In the genomic region with DNA sequence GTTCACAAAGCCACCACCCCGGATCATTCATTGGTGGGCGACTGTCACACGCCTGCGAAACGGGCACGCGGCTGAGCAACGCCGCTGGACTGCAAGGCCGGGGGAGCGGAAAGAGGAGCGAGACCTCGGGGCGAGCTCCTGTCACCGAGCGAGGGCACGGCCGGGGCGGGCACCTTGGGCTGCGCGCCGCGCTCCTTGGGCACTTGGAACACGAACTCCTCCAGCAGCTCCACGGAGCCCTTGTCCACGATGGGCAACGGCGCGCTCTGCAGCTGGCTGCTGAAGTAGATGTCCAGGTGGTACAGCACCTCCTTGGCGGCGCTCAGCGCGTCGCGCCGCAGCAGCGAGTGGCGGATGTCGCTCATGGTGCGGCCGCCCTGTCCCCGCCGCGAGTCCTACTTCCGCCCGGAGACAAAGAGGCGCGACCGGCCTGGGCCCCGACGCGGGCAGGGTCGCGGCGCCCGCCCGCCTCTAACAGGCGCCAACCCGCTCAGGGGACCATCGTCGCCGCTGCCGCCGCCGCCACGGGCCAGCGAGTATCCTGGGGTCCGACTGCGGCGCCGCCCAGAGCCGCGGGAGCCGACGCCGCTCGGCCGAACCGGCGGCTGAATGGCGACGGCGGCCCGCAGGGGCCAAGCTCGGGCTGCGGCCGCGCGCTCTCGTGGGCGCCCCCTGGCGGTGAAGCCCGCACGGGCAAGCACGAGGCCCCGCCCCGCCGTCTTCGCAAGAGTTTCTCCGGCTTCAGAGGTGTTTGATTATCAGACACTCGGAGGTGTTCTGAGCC, we compare ENCODE assay signal across 8 mouse cellular contexts. TPM values are rescaled to one million over a fixed set of nuclear protein-coding genes. Genes with fewer than 3 reads are reported as not detected.
A peak's percentile ranks its signal among the peaks of the same experiment; 100 is the strongest.
DNase-seq lines count a peak whose midpoint lies in the region; ATAC-seq and TF ChIP-seq lines count a peak whose summit lies in the region.

A gene (minus strand): TSS at position 631 of the 784 bp plus-strand sequence.

- peak within 1 kb of the TSS; percentile 88 for H3K4me2 ChIP-seq in forebrain, embryonic 15.5 days (replicated peaks)
- peak within 1 kb of the TSS; percentile 91 for H3K4me2 ChIP-seq in lung, embryonic 14.5 days

- ATAC-seq in forebrain, embryonic 15.5 days (replicated peaks), result peak; percentile 86
- ATAC-seq in lung, embryonic 14.5 days (ENCODE audit: insufficient read depth), result peak; percentile 85

- peak; percentile 86 for TF ChIP-seq CTCF in layer of hippocampus, adult 2 months (conservative IDR thresholded peaks at IDR 0.05)
- peak; percentile 66 for TF ChIP-seq CTCF in lung, embryonic 14.5 days (IDR thresholded peaks at IDR 0.05; ENCODE audit: low read depth)
- TF ChIP-seq CTCF in olfactory bulb, adult 2 months (IDR thresholded peaks at IDR 0.05; ENCODE audit: insufficient read depth, low read depth, low read length), result peak; percentile 96
- TF ChIP-seq CTCF in thymus, adult 2 months (IDR thresholded peaks at IDR 0.05; ENCODE audit: borderline replicate concordance, control insufficient read depth, extremely low read depth, insufficient read depth, low read length, poor library complexity), result peak; percentile 97

- peak within 1 kb of the TSS; percentile 99 for H3K4me3 ChIP-seq in forebrain, embryonic 15.5 days
- peak within 1 kb of the TSS; percentile 97 for H3K4me3 ChIP-seq in layer of hippocampus, adult 2 months
- H3K4me3 ChIP-seq in lung, embryonic 14.5 days (ENCODE audit: low read depth, low read length), result peak within 1 kb of the TSS; percentile 79
- H3K4me3 ChIP-seq in olfactory bulb, adult 2 months (ENCODE audit: insufficient read depth, low read depth, low read length), result peak within 1 kb of the TSS; percentile 82
- peak within 1 kb of the TSS; percentile 94 for H3K4me3 ChIP-seq in thymus, adult 2 months (ENCODE audit: control insufficient read depth, insufficient read depth, low read length)

- peak; percentile 80 for DNase-seq in ES-CJ7 (ENCODE audit: low read depth, low spot score)
- DNase-seq in cerebellum, adult 11 months, result peak; percentile 88
- peak; percentile 68 for DNase-seq in heart, postnatal 25 days (ENCODE audit: low spot score)
- peak; percentile 79 to 92 for DNase-seq in layer of hippocampus, adult 2 months (ENCODE audit: low spot score in 2 of 2)
- DNase-seq in lung, embryonic 14.5 days, result peak; percentile 94
- DNase-seq in thymus, adult 2 months, result peak; percentile 88

- under 1% methylated on average over 101 of the region's 101 CpGs for WGBS in forebrain, embryonic 15.5 days
- WGBS in lung, embryonic 14.5 days, result under 1% methylated on average over 81 of the region's 101 CpGs
- under 1% methylated on average over 101 of the region's 101 CpGs for WGBS in olfactory bulb, adult 2 months
- under 1% methylated on average over 101 of the region's 101 CpGs for WGBS in thymus, adult 2 months

- H3K9me3 ChIP-seq in forebrain, embryonic 15.5 days, result no peaks in the 10 kb centered on the region
- H3K9me3 ChIP-seq in lung, embryonic 14.5 days (ENCODE audit: low read depth, low read length), result no peaks in the 10 kb centered on the region

- TF ChIP-seq POLR2A in olfactory bulb, adult 2 months (IDR thresholded peaks at IDR 0.05; ENCODE audit: insufficient read depth, low read depth, low read length), result peak; percentile 84
- TF ChIP-seq POLR2A in thymus, adult 2 months (IDR thresholded peaks at IDR 0.05; ENCODE audit: control insufficient read depth, extremely low read depth, insufficient read depth, low read length, poor library complexity), result peak; percentile 87

- H3K9ac ChIP-seq in forebrain, embryonic 15.5 days (replicated peaks), result peak within 1 kb of the TSS; percentile 99
- H3K9ac ChIP-seq in lung, embryonic 14.5 days, result peak within 1 kb of the TSS; percentile 89

- H3K36me3 ChIP-seq in forebrain, embryonic 15.5 days, result peaks cover 63% of the 10 kb centered on the region
- H3K36me3 ChIP-seq in lung, embryonic 14.5 days (ENCODE audit: insufficient read depth), result peaks cover 62% of the 10 kb centered on the region
- H3K36me3 ChIP-seq in thymus, adult 2 months (ENCODE audit: control insufficient read depth, insufficient read depth, low read length), result peaks cover 23% of the 10 kb centered on the region

- H3K27ac ChIP-seq in forebrain, embryonic 15.5 days (replicated peaks), result peak within 1 kb of the TSS; percentile 98
- H3K27ac ChIP-seq in layer of hippocampus, adult 2 months, result peak within 1 kb of the TSS; percentile 95
- peak within 1 kb of the TSS; percentile 91 for H3K27ac ChIP-seq in lung, embryonic 14.5 days (ENCODE audit: low read depth)
- peak within 1 kb of the TSS; percentile 54 for H3K27ac ChIP-seq in olfactory bulb, adult 2 months (ENCODE audit: insufficient read depth, low read depth, low read length)
- no peak within 1 kb of the TSS; the same call in 1 of the 2 replicates for H3K27ac ChIP-seq in thymus, adult 2 months (ENCODE audit: control insufficient read depth, insufficient read depth, low read length)

- intact Hi-C loops in heart, postnatal 25 days (cut with DNase I), result loop anchor here (2.0 kb wide), 2 partner anchors 14 to 134 kb away; a partner anchor contains a TSS

- peaks cover 31% of the 10 kb centered on the region for H3K4me1 ChIP-seq in forebrain, embryonic 15.5 days
- 0 out of 2 replicates have a peak, but pooled peaks cover 4% of the 10 kb centered on the region for H3K4me1 ChIP-seq in lung, embryonic 14.5 days (ENCODE audit: insufficient read depth)
- peaks cover 15% of the 10 kb centered on the region for H3K4me1 ChIP-seq in olfactory bulb, adult 2 months (ENCODE audit: control insufficient read depth, insufficient read depth, low read length)
- peaks cover 14% of the 10 kb centered on the region for H3K4me1 ChIP-seq in thymus, adult 2 months (replicated peaks; ENCODE audit: control insufficient read depth, insufficient read depth, low read length)

- no peaks in the 10 kb centered on the region for H3K27me3 ChIP-seq in forebrain, embryonic 15.5 days
- no peaks in the 10 kb centered on the region for H3K27me3 ChIP-seq in lung, embryonic 14.5 days (ENCODE audit: insufficient read depth, low read length)
- H3K27me3 ChIP-seq in thymus, adult 2 months (ENCODE audit: control insufficient read depth, insufficient read depth, low read length), result no peaks in the 10 kb centered on the region

RNA-seq across cellular contexts. Expression of the gene that starts here (rescaled TPM):
- polyA plus RNA-seq in forebrain, embryonic 15.5 days (2015; fragmentation: Nextera tagmentation; extraction: Ambion mirVana), result 47.9 and 50.4 TPM in 2 replicates
- total RNA-seq in heart, postnatal 25 days (2021), result 10 to 100 TPM; 14.1 to 17.2 TPM
- 10 to 100 TPM; 24.8 to 25.0 TPM for total RNA-seq in layer of hippocampus, adult 2 months (2021)
- polyA plus RNA-seq in lung, embryonic 14.5 days (2014; fragmentation: Nextera tagmentation; extraction: Ambion mirVana), result 40.0 and 46.6 TPM in 2 replicates
- not detected in 2 replicates for polyA plus RNA-seq in olfactory bulb, adult 2 months (2012; ENCODE audit: insufficient read depth, insufficient read length, low replicate concordance, missing spikeins)
- polyA plus RNA-seq in thymus, adult 2 months (2012; rRNA removed), result 65.3 and 83.7 TPM in 2 replicates

Comparison
In these comparisons a context has a peak if more than half of its experiments do, and no peak if none do; other contexts are left out.
1. RNA of the gene that starts here (polyA plus RNA-seq): 65.3 to 83.7 TPM in thymus, adult 2 months, 47.9 to 50.4 TPM in forebrain, embryonic 15.5 days and 40.0 to 46.6 TPM in lung, embryonic 14.5 days; not detected in olfactory bulb, adult 2 months; every median in the first group is over 10 times any median in the second.
2. Peak in every context shown above with its lines, with median percentiles within 50 percentile points of each other: DNase-seq, H3K4me3 ChIP-seq and CTCF ChIP-seq.